Mouse (Mus musculus): ENCODE data around the gene Bicdl1.
A peak's percentile ranks its signal among the peaks of the same experiment; 100 is the strongest.
"Not testable (repeated sequence)": the region's sequence is repeated elsewhere in the genome, so short reads cannot be mapped to it uniquely, and the experiment has no call there.

Bicdl1 gene

DNA sequence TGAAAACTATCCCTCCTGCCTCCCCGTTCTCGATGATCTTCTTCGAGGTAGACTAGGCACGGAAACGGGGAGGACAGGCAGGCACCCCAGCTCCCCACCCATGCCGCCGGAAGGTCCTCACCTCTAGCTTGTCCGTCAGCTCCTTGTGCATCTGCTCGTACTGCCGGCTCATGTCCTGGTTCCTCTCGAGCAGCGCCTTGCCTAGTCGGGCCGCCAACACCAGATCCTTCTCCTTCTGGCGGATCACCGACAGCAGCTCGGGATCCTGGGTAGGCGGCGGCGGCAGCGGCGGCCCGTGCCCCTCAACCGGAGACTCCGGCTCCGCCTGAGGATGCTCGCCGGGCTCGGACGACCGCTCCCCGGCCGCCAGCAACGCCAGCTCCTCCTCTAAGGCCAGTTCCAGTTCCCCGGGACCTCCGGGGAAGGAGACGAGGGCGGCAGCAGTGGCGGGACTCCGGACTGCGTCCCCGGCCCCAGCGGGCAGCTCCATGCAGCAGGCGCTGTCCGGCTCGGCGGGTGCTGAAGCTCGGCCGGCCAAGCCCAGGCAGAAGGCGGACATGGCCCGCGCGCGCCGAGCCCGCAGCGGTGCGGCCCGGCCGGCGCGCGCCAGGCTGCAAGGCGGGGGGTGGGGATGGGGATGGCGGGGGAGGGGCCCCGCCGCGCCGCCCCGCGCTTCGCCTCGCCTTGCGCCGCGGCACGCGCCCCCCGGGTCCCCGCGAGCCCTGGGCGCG is at the start of gene Bicdl1:
Bicdl1 (minus strand) TSS at position 621 of the 731 bp plus-strand sequence.
- peak; percentile 76 to 79 for DNase-seq

DNA sequence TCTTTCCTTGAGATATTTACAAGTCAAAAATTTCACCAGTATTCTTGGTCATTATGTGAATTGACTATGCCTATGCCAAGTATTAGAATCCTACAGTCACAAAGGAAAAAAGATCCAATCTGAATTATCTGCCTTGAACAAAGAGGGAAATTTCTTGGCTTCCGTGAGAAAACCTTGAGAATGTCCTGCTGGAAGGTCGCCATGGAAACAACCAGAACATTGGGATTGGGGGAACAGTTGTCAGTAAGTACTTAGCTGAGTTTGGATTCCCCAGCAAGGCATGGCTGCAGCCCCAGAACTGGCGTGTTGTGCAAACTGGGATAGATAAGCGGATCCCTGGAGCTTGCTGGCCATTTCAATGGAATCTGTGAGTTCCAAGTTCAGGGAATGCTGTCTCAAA is 45.5 kb upstream of the Bicdl1 start:
- peak; percentile 15 to 27 for DNase-seq

DNA sequence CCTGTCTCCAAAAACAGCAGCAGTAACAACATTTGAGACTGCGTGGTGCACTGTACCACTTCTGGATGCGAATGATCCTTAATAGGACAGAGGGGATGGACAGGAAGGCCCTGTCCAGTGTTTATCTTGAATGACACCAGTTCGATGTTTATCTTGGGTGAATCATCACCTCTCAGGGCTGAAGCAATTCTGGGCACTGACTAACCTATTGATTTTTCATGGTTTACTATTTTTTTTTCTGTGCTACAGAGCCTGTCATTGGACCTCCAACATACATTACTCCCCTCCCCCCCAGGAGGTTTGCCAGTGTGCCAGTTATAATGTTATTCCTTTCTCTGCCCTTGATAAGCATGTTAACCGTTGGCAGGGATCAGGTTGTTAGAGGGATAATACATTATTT is 43.9 kb upstream of the Bicdl1 start:
- DNase-seq, result no peak

DNA sequence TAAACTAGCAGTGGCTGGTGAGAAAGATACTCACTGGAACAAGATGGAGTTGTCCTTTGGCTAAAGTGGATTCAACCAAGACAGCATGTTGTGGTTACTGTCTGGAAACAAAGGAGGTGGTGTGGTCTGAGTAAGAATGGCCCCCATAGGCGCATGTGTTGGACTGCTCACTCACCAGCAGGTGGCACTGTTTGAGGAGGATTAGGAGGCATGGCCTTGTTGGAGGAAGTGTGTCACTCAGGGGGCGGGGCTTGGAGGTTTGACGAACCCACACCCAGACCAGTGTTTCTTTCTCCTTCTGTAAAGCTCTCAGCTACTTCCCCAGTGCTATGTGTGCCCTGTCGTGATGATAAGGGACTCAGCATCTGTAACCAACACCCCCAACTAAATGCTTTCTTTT is 38.6 kb upstream of the Bicdl1 start:
- DNase-seq, result peak; percentile 10 to 13

DNA sequence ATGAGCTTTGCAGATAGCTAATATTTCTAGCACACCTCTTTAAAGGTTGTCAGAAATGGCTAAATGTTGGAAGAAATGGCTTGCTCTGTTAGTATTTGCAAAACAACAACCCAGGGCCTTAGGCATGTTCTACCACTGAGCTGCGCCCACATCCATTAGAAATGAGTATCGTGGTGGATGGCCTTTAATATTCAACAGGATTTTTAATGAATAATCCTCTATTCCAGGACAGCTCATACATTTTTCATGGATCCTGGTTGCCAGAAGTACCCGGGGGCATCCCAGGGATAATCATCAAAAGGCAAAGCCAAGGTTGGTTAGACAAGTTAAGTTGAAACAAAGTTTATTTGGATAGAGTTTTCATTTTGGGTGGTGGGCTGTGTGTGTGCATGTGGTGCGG is 37.7 kb upstream of the Bicdl1 start:
- DNase-seq, result no peak

DNA sequence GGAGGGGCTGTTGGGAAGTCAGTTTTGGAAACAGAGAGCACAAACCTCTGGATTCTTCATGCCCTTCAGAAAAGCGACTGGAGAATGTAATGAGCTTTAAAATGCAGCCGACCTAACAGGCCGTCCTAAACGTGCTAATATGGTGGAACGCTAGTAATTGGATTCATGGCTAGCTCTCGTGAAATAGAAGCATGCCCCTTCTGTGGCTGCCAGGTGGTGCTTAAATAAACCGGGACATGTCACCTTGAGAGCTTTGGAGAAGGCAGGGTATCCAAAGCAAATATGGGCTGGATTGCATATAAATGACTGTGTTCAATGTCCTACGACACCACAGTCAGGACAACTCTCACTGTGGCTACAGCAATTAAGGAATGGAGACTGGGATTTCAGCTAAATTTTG is 35.4 kb upstream of the Bicdl1 start:
- no peak for DNase-seq

DNA sequence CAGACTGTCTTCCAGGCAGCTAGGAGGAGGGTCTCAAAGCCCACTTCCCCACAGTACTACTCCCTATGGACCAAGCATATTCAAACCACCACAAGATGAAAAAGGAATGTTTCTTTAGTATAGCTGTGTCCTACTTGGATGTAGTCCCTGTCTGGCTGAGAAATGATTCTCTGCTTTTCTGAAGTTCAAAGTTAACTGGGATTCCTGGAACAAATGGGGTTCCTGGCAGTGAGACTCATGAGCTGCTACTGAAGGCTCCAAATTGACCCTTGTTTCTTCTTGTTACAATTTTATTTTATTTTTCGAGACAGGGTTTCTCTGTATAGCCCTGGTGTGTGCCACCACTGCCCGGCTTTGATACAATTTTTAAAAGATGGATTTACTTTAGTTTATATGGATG is 32.6 kb upstream of the Bicdl1 start:
- no peak for DNase-seq

DNA sequence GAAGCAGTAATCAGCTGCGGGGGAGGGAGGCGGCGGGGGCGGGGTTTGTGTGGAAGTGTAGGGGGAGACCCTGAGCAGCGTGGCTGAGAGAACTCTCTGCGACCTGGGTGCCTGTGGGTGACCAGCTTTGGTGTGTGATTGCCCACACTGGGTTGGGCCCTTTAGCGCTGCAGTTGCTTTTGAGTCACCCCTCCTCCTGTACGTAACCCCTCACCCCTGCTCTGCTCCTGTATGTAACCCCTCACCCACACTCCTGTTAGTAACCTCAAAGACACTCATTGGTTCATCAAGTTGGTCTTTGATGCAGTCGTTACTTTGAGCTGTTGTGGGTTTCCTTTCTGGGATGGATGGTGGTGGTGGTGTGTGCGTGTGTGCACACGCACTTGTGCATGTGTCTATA is 29.5 kb upstream of the Bicdl1 start:
- DNase-seq, result no peak

DNA sequence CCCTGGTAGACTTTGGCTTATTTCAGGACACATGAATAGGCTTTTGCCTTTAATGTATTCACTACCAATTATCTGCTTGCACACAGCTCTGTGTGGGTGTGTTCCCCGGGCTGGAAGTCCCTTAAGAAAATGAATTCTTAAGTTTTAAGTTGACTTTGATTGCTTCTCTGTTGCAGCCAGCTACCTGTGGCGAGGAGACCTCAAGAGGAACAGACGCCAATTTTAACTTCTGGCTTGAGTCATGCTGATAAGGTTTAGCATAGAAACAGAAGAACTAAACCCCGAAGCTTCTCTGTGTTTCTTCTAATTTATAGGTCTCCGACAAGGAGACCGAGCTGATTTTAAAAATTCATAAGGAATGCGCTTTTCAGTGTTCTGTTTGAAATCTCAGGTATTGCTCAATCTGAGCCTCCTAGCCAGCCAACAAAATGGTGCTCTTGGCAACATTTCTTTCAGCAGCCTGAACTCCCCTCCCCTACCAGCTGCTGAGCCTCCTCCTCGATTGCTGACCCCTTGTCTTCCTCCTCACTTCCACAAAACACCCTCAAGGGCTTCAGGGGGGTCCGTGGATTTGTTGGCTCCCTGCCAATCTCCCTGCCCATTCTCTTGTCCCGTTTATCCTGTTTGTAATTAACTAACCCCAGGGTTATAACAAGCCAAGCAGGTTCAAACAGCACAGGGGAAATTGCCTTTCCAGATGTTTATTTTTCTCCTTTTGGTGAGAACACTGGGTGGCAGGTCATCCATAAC is 27.2 kb upstream of the Bicdl1 start:
- peak; percentile 8 to 17 for DNase-seq

DNA sequence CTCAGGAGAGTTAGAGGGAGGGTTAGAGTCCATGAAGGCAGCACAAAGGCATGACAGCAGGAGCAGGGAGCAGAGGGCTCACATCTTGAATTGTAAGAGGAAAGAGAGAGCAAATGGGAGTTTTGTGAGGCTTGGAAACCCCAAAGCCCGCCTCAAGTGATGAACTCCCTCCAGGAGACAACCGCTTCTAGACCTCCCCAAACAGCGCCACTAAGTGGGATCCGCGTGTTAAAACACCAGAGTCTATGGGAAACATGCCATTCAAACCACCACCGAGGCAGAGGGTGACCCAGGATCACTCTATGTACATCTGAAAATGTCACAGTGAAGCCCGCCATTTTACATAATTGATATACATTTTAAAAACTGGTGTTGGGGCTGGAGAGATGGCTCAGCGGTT is 26.1 kb upstream of the Bicdl1 start:
- no peak for DNase-seq

DNA sequence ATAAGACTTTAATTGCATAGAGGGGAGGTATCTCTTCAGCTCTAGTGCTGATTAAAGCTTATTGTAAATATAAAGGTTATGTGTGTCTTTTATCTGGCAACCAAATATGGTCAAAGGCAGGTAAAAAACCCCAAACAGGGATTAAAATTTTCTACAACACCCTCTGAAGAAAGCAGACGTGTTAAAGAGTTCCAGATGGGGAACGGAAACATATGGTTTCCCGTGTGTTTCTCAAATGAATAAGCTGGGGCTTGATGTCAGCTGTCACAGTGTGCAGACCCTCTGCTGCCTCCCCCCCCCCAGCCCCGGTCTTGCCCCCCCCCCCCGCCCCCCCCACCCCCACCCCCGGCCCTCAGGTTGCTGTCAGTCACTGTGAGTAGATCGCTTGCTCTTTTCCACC is 24.1 kb upstream of the Bicdl1 start:
- DNase-seq, result no peak

DNA sequence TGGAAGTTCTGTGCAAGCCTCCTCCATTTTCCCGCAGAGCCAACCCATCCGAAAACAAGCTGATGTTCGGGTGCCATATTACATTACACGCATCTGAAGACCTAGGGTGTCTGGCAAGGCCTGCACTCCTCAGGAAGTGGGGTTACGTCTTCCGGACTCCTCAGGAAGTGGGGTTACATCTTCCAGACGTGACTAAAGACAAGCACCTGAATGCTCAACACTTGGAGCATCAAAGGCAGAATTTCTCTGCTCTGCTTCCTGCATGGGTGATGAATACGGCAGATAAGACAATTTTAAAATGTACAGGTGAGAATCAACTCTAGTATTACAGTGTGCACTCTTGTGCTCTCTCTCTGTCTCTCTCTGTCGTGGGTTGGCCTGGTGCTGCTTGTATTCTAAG is 23.4 kb upstream of the Bicdl1 start:
- no peak for DNase-seq

DNA sequence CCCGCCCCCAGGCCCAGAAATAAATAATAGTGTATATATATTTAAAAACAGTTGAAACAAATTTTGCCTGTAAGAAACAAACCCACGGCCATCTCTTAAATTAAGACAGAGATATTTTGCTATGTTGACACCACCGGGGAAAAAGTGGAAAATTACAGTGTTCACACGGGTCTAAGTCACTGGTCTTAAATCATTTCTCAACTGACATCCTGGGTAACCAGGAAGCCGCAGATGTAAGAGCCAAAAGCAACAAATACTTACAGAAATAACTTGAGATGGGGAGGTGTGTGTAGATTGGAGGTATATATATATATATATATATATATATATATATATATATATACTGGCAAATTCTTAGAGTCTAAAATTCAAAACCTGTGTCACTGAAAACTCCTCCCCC is 21.5 kb upstream of the Bicdl1 start:
- no peak for DNase-seq

DNA sequence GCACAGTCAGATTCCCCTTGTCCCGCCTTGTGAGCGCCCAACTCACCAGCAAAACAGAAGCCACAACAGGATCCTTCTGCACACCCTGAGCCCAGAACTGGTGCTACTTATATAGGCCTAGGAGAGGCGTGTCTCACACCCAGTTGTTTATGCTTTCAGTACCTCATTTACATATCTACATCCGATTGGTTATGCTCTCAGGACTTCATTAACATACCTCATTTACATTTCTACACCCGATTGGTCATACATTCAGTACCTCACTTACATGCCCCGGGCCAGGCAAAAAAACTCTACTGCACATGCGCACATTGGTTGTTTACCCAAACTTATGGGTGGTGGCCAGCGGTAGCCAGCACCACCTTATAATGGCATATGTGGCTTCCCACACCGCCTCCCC is 20.5 kb upstream of the Bicdl1 start:
- not testable (repeated sequence) for DNase-seq

DNA sequence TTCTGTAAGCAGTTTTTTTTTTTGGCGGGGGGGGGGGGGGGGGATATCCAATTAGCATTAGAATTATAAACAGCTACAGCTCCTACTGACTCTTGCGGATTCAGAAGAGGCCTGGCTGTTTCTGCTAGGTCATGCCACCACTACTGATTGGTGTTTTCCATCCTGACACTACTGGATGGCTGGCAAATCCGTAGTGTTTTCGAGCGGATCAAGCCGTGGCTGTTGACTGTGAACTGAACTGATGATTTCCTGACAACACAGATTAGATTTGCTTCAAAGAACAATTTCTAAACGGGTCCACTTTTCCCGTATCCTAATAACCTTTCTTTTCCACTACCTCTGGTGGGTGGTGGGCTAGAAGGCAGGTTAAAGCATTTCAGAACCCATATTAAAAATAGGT is 16.9 kb upstream of the Bicdl1 start:
- DNase-seq, result no peak

DNA sequence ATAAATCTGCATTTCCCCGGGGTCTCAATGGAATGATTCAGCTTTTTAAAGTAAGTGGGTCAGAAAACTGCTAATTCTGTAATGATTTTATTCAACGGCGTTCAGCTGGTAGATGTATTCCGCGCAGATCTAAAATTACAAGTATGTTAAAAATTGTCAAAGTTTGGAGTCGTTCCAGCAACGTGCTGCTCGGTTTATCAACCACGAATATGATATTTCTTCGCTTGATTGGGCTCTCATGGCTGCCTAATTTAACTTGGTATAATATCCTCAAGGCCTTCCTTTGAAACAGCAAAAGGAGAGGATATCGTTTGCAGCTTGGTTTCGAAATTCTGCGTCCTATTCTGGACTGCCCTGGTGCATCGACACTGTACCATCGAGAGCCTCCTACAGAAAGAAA is 13.9 kb upstream of the Bicdl1 start:
- DNase-seq, result no peak

DNA sequence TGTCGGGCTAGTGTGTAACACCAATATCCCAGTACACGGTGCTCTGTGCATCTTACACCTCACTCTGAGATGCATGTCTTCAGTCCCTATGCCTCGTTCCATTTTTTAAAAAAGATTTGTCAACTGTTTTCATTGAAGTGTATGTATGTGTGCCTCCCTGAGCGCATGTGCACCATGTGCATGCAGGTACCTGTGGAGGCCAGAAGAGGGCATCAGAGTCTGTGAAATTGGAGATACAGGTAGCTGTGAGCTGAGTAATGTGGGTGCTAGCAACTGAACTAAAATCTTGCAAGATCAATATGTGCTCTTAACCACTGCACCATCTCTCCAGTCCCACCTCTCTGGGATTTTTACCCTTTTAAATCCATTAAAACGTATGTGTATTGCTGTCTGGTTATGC is 6.6 kb upstream of the Bicdl1 start:
- DNase-seq, result no peak

DNA sequence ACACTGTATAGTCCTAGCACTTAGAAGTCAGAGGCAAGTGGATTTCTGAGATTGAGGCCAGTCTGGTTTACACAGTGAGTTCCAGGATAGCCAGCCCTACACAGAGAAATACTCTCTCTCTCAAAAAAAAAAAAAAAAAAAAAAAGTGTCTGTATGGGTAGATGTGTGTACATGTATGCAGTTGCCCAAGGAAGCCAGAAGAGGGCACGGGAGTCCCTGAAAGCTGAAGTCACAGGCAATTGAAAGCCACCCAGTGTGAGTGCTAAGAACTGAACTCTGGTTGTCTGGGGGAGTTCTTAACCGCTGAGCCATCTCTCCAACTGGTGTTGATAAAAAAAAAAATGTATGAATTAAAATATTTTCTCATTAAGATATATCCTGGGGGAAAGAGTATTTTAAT is 3.1 kb upstream of the Bicdl1 start:
- DNase-seq, result peak in 1 of 2 experiments; percentile 12

DNA sequence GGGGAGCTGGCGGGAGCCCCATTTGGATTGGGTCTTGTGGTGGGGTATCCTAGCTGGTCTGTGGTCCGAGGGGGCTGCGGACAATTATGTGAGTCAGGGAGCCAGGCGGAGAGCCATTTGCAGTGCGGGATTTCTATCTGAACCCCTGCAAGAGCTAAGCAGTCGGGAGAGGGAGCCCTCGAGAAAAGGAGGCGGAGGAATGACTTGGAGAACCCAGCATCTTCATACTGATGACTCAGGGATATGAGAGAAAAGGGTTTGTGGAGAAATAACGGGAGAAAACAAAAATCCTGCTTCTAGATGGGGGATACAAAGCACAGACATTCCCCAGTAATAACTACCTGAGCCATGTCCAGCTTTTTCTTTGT is 1.4 kb upstream of the Bicdl1 start:
- peak; percentile 92 for DNase-seq

DNA sequence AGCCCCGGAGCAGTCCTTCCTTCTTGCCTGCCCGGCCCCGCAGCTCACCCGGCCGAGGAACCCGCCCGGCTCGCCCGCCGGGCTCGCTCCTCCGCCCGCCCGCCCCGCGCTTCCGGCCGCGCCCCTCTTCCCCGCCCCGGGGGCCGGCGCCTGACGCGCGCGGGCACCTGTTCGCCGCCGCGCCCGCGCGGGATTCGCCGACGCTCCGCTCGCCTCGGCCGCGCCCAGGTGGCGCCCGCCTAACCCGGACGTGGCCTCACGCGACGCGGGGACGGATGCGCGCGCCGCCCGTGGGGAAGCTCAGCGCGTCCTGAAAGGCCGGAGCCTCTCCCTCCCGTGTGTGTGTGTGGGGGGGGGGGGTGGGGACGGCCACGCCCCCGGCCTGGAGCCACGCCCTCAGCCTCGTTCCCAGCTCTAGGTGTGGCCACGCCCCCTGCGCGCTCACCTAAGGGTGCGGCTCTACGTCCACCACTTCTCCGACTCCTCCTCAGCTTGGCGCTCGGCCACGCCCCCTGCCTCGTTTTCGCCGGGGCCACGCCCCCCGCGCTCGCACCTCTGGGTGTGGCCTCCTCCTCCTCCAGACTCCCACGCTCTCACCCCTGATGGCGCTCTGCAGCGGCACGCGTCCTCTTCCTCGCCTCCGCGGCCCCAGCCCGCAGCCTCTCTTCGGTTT is 891 bp upstream of the Bicdl1 start:
- peak; percentile 99 for DNase-seq

DNA sequence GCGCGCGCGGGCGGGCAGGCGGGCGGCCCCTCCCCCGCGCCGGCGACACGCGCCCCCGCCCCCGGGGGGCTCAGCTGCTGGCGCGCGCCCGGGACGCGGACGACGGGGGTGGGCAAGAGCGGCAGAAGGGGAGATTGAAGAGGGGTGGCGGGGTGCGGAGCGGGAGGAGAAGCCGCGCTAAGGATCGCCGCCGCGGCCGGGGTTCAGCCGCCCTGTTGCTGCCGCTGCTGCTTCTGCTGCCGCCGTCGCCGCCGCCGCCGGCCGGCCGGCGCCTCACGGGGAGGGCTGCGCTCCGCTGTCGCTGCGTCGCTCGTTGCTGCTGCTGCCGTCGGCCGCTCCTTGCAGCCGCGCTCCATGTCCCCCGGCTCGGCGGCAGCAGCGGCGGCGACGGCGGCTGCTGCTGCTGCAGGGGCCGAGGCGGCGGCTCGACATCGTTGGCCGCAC is 333 bp upstream of the Bicdl1 start:
- peak; percentile 60 to 62 for DNase-seq

DNA sequence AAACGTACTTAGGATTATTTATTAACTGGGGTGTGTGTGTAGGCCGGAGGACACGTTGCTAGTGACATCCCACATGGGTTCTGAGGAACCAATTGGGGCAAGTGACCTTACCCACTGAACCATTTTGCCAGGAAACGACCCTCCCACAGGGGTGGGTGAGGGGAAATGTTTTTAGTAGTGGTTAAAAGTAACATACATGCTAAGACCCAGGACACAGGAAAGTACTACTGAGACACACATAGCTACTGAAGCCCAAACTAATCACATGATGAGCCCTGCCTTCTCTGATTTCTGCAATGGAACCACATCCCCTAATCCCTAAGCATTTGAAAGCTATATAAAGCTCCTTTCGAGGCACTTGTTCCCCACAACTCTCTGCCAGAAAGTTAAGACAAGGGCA is 1.1 kb downstream of the Bicdl1 start:
- no peak for DNase-seq

DNA sequence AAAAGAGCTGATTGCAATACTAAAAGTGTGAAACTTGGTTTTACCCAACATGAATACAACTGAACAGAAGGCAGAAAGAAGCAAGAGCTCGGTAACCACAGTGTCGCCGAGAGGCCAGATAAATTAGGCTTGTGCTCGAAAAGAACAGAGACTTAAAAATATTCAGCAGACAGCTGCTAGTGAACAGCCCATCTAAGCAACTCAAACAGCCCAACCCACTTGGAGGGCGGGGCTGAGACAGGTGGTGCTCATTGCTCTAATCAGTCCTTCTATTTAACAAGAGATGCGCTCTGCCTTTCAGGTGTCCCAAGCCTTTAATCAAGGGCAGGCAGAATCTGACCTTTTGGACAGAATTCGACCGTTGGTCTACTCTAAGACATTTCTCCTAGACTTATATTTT is 4.8 kb downstream of the Bicdl1 start:
- DNase-seq, result no peak

DNA sequence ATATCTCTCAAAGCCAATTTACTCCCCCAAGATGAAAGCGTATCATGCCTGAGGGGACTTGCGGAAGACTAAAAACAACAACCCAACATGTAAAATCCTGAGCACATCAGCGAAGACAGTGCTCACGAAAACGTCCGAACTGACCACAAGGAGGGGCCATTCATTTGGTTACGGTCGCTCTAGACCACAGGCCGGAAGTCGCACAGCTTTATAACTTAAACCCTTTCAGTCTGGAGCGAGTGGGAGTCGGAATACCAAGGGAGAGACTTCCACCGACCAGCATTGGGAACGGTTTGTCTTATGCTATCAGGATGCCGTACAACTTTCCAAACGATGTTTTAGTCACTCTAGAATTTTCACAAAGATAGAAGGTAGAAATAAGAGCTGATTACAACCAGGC is 5.4 kb downstream of the Bicdl1 start:
- no peak for DNase-seq

Measured in cerebellum, postnatal 10 days (tissue).